Mouse (Mus musculus): ENCODE data around the gene Krt24.
"Not testable (repeated sequence)": the region's sequence is repeated elsewhere in the genome, so short reads cannot be mapped to it uniquely, and the experiment has no call there.

The Krt24 gene

DNA sequence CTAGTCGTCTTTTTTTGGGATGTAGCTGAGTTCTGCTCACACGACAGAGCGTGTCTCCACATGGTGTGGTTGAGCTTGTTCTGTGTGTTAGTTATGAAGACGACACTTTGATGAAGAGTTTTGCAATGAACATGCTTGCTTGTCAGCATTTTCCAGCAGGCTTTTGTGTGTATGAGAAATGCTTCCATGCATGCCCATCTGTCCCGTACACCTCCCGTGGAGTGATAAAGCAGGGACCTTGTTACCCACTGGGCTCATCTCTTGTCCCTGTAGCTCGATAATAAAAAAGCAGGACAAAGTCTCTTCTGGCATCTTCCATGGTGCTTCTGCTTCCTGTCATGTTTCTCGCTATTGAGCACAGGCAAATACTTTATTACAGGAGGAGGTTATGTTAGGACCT, 32.4 kb downstream of the Krt24 start:
- no peak for DNase-seq (ENCODE audit: low spot score in 2 of 2)

GRCm38 (mm10) chr11:99250666-99251065, 34.4 kb downstream of the Krt24 start:
- DNase-seq (ENCODE audit: low spot score in 2 of 2): no peak

DNA sequence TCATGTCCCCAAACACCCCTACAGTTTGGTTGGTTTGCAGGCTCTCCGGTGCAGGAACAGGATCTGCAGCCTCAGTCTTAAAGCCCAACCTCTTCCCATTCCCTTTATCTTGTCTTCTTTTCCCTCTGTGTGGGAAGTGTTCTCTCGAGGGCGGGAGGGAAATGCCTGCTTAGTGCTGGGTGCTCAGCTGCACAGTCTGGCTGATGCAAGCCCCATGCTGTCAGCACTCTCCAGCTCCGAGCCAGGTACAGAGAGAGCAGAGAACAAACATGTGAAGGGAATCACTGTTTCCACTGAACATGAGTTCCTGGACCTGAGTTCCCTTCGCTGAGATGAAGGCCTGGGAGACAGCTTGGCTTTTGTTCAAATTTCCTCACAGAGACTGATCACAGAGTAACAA, 34.8 kb downstream of the Krt24 start:
- no peak for DNase-seq (ENCODE audit: low spot score in 2 of 2)

- peak in 1 of 2 experiments; percentile 64 for DNase-seq (ENCODE audit: low spot score in 2 of 2)
Measured at GRCm38 (mm10) chr11:99249115-99249514, 35.9 kb downstream of the Krt24 start.

DNA sequence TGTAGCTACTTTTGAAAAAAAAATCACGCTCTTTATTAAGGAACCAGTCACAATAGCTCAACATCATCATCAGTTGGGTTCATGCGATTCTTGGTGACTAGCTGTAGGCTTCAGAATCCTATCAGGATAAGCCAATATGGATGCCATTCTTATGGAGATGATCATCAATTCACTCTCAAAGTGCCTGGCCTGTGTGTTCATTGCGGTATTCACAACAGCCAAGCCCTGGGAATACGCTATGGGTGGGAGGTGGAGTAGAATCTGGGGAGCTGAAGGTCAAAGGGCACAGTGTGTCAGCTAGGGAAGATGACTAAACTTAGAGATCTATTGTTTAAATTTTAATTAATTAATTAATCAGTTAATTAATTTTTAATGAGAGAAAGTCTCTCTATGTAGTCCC, 37.1 kb downstream of the Krt24 start:
- DNase-seq (ENCODE audit: low spot score in 2 of 2): no peak

DNA sequence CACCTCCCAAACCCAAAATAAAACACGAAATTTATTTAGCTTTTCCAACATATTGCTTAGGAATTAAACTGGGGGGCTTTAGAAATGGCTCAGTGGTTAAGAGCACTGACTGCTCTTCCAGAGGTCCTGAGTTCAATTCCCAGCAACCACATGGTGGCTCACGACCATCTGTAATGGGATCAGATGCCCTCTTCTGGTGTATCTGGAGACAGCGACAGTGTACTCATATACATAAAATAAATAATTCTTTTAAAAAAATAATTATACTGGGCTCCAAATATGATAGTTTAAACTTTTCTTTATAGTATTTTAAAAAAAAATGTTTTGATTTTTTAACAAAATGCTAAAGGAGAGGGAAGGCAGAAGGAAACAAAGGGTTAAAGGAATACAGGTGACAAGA, 40.5 kb downstream of the Krt24 start:
- DNase-seq (ENCODE audit: low spot score in 2 of 2): not testable (repeated sequence)

DNA sequence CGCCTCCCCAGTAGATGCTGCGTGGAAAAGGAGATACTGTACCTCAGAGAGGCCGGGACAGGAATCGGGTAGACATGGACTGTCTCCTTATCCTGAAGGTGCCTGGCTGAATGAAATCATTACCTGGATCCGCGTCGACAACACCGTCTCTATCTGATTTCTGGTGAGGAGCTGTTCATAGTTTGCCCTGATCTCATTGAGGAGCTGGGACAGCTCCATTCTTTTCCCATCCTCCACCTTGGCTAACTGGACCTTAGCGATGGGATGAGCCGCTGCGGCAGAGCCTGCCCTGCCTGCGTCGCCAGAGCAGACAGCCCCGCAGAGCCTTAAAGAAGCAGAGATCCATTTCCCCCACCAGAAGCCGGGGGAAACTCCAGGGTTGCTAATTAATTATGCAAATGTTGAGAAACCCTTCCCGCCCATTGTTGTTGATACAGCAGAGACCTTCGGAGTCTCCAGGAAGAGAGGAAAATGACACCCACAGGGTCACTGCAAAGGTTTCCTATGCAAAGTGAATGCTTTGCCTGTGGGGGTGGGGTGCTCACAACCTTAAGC, 41.2 kb downstream of the Krt24 start, which contains the start of gene Krt222:
TSS of gene Krt222 (minus strand) at position 266 of the 555 bp plus-strand sequence.
- peak in 1 of 2 experiments; percentile 42 for DNase-seq (ENCODE audit: low spot score in 2 of 2)

GRCm38 (mm10) chr11:99243200-99243819, 41.8 kb downstream of the Krt24 start:
- DNase-seq (ENCODE audit: low spot score in 2 of 2): no peak

DNA sequence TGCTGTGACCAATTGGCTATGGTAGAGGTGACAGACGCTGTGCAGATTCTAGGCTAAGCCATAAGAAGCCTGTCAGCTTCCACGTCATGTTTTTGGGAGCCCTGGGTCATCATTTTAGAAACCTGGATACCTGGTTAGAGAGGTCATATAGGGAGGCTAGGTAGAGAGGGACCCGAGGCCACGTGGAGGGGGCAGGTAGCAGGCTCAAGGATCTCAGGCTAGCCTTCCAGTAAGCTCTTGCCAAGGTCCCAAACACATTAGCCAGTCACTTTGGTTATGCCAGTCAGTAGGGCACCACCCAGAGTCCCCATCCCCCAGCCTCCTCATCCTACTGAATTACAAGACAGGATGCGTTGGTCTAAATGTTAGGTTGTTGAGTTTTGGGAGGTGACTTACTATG, 43.0 kb downstream of the Krt24 start:
- DNase-seq (ENCODE audit: low spot score in 2 of 2): no peak

- peak in 1 of 2 experiments; percentile 70 for DNase-seq (ENCODE audit: low spot score in 2 of 2)
Measured at GRCm38 (mm10) chr11:99238468-99238867, 46.6 kb downstream of the Krt24 start.

GRCm38 (mm10) chr11:99231049-99231816, 53.8 kb downstream of the Krt24 start:
- DNase-seq (ENCODE audit: low spot score in 2 of 2): no peak

DNA sequence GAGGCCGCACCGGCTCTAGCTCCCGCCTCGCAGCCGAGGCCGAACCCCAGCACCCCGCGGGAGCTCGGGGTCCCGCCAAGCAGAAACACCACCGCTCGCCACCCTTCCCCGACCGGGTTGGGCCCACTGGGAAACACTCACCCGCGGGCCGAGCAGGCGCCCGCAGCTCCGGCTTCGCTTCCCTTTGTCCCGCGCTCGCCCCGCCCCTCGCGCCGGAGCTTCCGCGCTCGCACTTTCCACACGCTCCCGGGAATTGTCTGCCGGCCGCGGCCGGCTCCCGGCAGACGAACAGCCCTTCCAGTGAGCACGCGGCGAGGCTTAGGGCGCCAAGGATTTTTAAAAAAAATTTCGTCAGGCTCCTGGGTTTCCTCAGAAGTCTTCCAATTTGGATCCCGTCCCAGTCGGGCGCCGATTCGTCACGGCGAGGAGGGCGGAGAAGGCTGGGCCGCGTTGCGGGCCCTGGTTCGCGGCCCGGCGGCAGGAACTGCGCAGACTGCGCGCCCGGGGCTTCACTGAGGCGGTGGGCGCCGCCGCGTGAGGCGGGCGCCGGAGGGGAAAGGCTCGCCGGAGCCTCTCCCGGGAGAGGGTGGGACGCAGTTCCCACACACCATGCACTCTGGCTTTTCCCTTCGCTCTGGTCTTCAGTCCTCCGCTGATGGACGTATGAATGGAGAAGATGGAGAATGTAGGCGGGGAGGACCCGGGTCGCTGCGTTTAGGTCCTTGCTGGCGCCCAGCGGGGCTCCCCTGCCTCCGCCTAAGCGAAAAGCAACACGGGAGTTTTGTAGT, 54.6 kb downstream of the Krt24 start, which contains the start of gene Smarce1:
TSS of gene Smarce1 (minus strand) at position 757 of the 788 bp plus-strand sequence.
- peak; percentile 87 to 91 for DNase-seq (ENCODE audit: low spot score in 2 of 2)

Data from spleen, postnatal 10 days (tissue).